Mouse (Mus musculus) neural tube, embryonic 13.5 days (tissue): ENCODE results near the gene Kif18b. TPM values are rescaled to one million over a fixed set of nuclear protein-coding genes. Genes with fewer than 3 reads are reported as not detected.

Experiments
- ATAC-seq: fragments of 200-750 bp; cut with Nextera tagmentation; 2 replicates; pipeline ENCODE4 v1.8.0; 2017; ENCODE audit warnings: low read depth, mild to moderate bottlenecking, moderate TSS enrichment, moderate library complexity
- H3K27ac ChIP-seq: fragments of 300-500 bp; sonication (generic); replicated peaks from 2 replicates; pipeline ENCODE4 v1.5.1; 2015; ENCODE audit warnings: moderate library complexity, mild to moderate bottlenecking, inconsistent platforms
- H3K27me3 ChIP-seq: fragments of 300-500 bp; sonication (generic); 2 replicates; pipeline ENCODE4 v1.6.1; 2015; ENCODE audit warnings: mild to moderate bottlenecking, inconsistent platforms
- H3K36me3 ChIP-seq: fragments of 300-500 bp; sonication (generic); 2 replicates; pipeline ENCODE4 v1.6.1; 2015; ENCODE audit warnings: mild to moderate bottlenecking, inconsistent platforms
- H3K4me1 ChIP-seq: fragments of 300-500 bp; sonication (generic); replicated peaks from 2 replicates; pipeline ENCODE4 v1.6.1; 2015; ENCODE audit warnings: inconsistent platforms
- H3K4me2 ChIP-seq: fragments of 300-500 bp; sonication (generic); 2 replicates; pipeline ENCODE4 v1.6.1; 2015; ENCODE audit warnings: inconsistent platforms, mild to moderate bottlenecking, moderate library complexity
- H3K4me3 ChIP-seq: fragments of 300-500 bp; sonication (generic); 2 replicates; pipeline ENCODE4 v1.5.1; 2015; ENCODE audit warnings: mild to moderate bottlenecking, inconsistent platforms
- H3K9ac ChIP-seq: fragments of 300-500 bp; sonication (generic); 2 replicates; pipeline ENCODE4 v1.6.1; 2015; ENCODE audit warnings: moderate library complexity, mild to moderate bottlenecking, inconsistent platforms
- H3K9me3 ChIP-seq: fragments of 300-500 bp; sonication (generic); 2 replicates; pipeline ENCODE4 v1.6.1; 2016; ENCODE audit warnings: inconsistent platforms
- WGBS: fragments of 180-500 bp; shearing (Covaris S2); methylation state at CpG from one replicate; pipeline ENCODE4 v1.1.7; 2015; 5-methylcytosine and 5-hydroxymethylcytosine counted together
- polyA plus RNA-seq: library from polyadenylated mRNA; unstranded; fragments of >200 nt; fragmentation: Nextera tagmentation; extraction: Ambion mirVana; gene quantifications from 2 replicates; pipeline ENCODE4 v1.2.1, GENCODE M21; 2015

Gene Kif18b
- polyA plus RNA-seq, 1 experiment from 2014 or later = 1.7 TPM

- Histone ChIP-seq H3K9ac (no peak overlapping the region), H3K27me3 (no peaks in the 10 kb centered on the region), H3K27ac (no peak overlapping the region), H3K9me3 (no peaks in the 10 kb centered on the region), H3K4me1 (no peaks in the 10 kb centered on the region), H3K4me3 (no peak overlapping the region), H3K4me2 (no peak overlapping the region), H3K36me3 (peaks cover 92% of the 10 kb centered on the region)
- WGBS = 86% methylated on average over 8 of the region's 8 CpGs
- ATAC-seq = no peak
These were observed 65.0 kb downstream of the Kif18b start for GRCm38 (mm10) chr11:102859933-102860332.

DNA sequence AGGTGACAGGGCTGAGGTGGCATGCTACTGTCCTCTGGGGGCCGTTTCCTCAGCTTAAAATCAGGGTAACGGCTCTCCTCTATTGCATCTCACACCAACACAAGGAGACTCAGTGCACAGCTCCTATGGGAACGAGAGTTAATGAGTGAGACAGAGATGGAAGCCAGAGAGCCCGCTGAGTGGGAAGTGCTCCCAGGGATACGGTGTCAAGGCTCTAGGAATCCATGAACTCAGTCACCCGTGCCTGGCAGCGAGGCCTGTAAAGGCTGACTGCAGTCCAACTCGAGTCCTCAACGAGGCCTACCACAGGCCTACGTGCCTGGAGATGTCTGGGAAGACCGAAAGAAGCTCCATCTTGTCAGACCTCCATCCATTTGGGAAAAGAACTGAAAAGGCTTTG lies 66.0 kb downstream of the Kif18b start:
- Histone ChIP-seq H3K4me3 (no peak overlapping the region), H3K36me3 (peaks cover 98% of the 10 kb centered on the region), H3K9me3 (no peaks in the 10 kb centered on the region), H3K27me3 (no peaks in the 10 kb centered on the region), H3K4me2 (no peak overlapping the region), H3K4me1 (no peaks in the 10 kb centered on the region), H3K9ac (no peak overlapping the region), H3K27ac (no peak overlapping the region)
- no peak for ATAC-seq
- 88% methylated on average over 11 of the region's 11 CpGs for WGBS

DNA sequence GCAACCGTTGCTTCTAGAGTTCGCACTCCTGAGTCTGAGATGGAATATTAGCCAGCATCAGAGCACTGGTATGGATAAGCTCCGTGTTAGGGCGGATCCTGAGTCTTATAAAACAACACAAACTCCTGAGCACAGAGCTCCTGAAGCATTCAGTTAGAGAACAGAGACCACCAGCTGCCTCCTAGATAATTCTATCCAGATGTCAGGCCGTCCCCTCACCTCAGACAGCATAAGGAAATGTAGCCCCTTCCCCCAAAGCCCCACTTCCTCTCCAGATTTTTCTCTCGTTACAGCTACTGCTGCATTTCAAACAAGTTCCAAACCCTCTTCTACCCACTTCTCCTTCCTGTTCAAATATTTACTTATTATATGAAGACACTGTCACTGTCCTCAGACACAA lies 69.0 kb downstream of the Kif18b start:
- WGBS = 85% methylated on average over 6 of the region's 6 CpGs
- Histone ChIP-seq H3K36me3 (peaks cover 98% of the 10 kb centered on the region), H3K9ac (no peak overlapping the region), H3K4me2 (no peak overlapping the region), H3K9me3 (no peaks in the 10 kb centered on the region), H3K27me3 (no peaks in the 10 kb centered on the region), H3K27ac (no peak overlapping the region), H3K4me1 (no peaks in the 10 kb centered on the region), H3K4me3 (no peak overlapping the region)
- no peak for ATAC-seq

Other genes with a start within 250 kb of the Kif18b start
- 33.4 and 43.0 TPM in 2 replicates for gene Ccdc43, start 227.3 kb downstream of the Kif18b start, polyA plus RNA-seq
- 40.1 and 47.0 TPM in 2 replicates for gene Adam11, start 163.7 kb downstream of the Kif18b start, polyA plus RNA-seq
- gene Gjc1, start 105.4 kb downstream of the Kif18b start, polyA plus RNA-seq = 38.2 and 40.5 TPM in 2 replicates
- 2.1 and 2.6 TPM in 2 replicates for gene Higd1b, start 89.3 kb downstream of the Kif18b start, polyA plus RNA-seq
- 134 TPM in 2 replicates for gene Eftud2, start 44.1 kb downstream of the Kif18b start, polyA plus RNA-seq
- gene Ccdc103, start 43.9 kb downstream of the Kif18b start, polyA plus RNA-seq = 0.89 and 0.91 TPM in 2 replicates
- not detected in 2 replicates for gene Fam187a, start 40.0 kb downstream of the Kif18b start, polyA plus RNA-seq
- 0.11 and 0.24 TPM in 2 replicates for gene Gfap, start 24.2 kb downstream of the Kif18b start, polyA plus RNA-seq
- 1.9 and 2.0 TPM in 2 replicates for gene C1ql1, start 21.6 kb upstream of the Kif18b start, polyA plus RNA-seq
- gene Nmt1, start 103.1 kb upstream of the Kif18b start, polyA plus RNA-seq = 31.2 and 32.3 TPM in 2 replicates
- 161 and 171 TPM in 2 replicates for gene Dcakd, start 103.2 kb upstream of the Kif18b start, polyA plus RNA-seq
- gene Plcd3, start 176.5 kb upstream of the Kif18b start, polyA plus RNA-seq = 0.98 and 1.6 TPM in 2 replicates
- gene Acbd4, start 176.6 kb upstream of the Kif18b start, polyA plus RNA-seq = 8.5 and 9.9 TPM in 2 replicates
- gene Hexim1, start 191.1 kb upstream of the Kif18b start, polyA plus RNA-seq = 3.6 and 3.9 TPM in 2 replicates
- 17.3 and 17.6 TPM in 2 replicates for gene Hexim2, start 207.3 kb upstream of the Kif18b start, polyA plus RNA-seq
- 3.0 and 4.2 TPM in 2 replicates for gene Fmnl1, start 246.0 kb upstream of the Kif18b start, polyA plus RNA-seq